Mouse (Mus musculus): ENCODE measurements around the gene Dok7.

GRCm38 (mm10) chr5:35009163-35009562, 47.4 kb upstream of the Dok7 start:
- no peak for TF ChIP-seq GATA1 (IDR thresholded peaks at IDR 0.05; ENCODE audit: low read length)
- no peak for TF ChIP-seq TAL1 (IDR thresholded peaks at IDR 0.05; ENCODE audit: low read length)

Measured in erythroblast, embryonic 14.5 days (primary cell).